Mouse (Mus musculus): ENCODE data around the gene Ahsa1. TPM values are rescaled to one million over a fixed set of nuclear protein-coding genes. Genes with fewer than 3 reads are reported as not detected.

Ahsa1 gene
- polyA plus RNA-seq, 1 experiment from 2014 or later, result 69.7 TPM

DNA sequence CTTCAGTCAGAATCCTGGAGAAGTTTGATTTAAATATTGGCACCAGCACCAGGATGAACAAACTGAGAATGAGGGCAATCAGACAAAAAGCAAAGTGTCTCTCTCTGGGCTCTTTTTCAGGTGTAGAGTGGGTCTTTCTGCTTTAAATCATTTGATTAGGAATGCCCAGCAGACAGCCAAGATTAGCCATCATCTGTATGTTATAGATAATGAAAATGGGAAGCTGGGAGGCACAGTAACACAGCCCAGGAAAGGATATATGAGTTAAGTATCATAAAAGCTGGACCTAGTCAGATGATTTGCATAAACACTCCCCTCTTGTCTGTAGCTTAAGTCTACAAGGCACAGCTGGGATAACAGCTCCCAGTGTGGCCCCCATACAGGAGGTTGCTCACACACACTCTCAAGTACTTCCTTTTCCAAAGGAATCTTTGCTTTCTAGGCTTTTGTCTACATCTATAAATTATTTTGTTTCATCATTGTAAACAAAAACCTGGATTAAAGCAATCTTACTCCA, 35.8 kb upstream of the Ahsa1 start:
- no peaks in the 10 kb centered on the region for H3K9me3 ChIP-seq (ENCODE audit: control insufficient read depth)
- H3K27ac ChIP-seq (ENCODE audit: low read depth, low read length), result no peak overlapping the region
- no peak for ATAC-seq
- H3K36me3 ChIP-seq (ENCODE audit: control insufficient read depth, insufficient read depth), result no peaks in the 10 kb centered on the region
- no peaks in the 10 kb centered on the region for H3K4me1 ChIP-seq (replicated peaks; ENCODE audit: control insufficient read depth, insufficient read depth, low read length)
- H3K9ac ChIP-seq (ENCODE audit: low read depth, low read length), result no peak overlapping the region
- no peak overlapping the region for H3K4me2 ChIP-seq (replicated peaks; ENCODE audit: low read depth)
- H3K27me3 ChIP-seq (replicated peaks; ENCODE audit: control insufficient read depth, insufficient read depth, low read length), result no peaks in the 10 kb centered on the region
- H3K4me3 ChIP-seq (ENCODE audit: low read depth, low read length), result no peak overlapping the region
- TF ChIP-seq CTCF (IDR thresholded peaks at IDR 0.05; ENCODE audit: low read depth), result no peak

DNA sequence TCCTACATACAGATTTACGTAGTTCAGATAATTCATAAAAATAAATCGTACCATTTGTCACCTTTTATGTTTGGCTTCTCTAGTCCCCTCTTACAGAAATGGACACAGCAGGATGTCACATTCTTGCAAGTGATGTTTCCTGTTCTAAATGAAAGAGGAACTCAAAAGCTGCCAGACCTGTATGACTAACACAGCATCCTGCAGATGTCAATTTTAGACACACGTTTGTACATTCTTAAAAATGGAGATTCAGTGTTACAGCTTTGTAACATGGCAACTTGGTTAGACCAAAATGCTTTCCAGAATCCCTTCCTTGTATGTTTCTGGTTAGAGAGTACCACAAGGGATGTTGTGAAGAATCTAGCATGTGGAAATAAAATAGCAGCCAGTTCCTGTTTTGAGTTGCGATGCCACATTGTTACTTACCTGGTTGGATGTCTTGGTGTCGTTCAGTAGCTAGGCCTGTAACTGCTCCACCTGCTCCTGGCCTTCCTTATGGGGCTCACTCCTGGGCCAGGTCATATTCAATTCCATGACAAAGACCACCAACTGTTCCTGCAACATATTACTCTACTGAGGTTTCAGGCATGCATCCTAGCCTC, 29.3 kb upstream of the Ahsa1 start:
- WGBS, result 84% methylated on average over 5 of the region's 5 CpGs
- no peak for TF ChIP-seq CTCF (IDR thresholded peaks at IDR 0.05; ENCODE audit: low read depth)
- no peaks in the 10 kb centered on the region for H3K27me3 ChIP-seq (replicated peaks; ENCODE audit: control insufficient read depth, insufficient read depth, low read length)
- H3K9me3 ChIP-seq (ENCODE audit: control insufficient read depth), result no peaks in the 10 kb centered on the region
- no peaks in the 10 kb centered on the region for H3K4me1 ChIP-seq (replicated peaks; ENCODE audit: control insufficient read depth, insufficient read depth, low read length)
- H3K36me3 ChIP-seq (ENCODE audit: control insufficient read depth, insufficient read depth), result peaks cover 42% of the 10 kb centered on the region
- no peak overlapping the region for H3K4me3 ChIP-seq (ENCODE audit: low read depth, low read length)
- ATAC-seq, result no peak
- no peak overlapping the region for H3K9ac ChIP-seq (ENCODE audit: low read depth, low read length)
- H3K4me2 ChIP-seq (replicated peaks; ENCODE audit: low read depth), result no peak overlapping the region
- H3K27ac ChIP-seq (ENCODE audit: low read depth, low read length), result no peak overlapping the region

DNA sequence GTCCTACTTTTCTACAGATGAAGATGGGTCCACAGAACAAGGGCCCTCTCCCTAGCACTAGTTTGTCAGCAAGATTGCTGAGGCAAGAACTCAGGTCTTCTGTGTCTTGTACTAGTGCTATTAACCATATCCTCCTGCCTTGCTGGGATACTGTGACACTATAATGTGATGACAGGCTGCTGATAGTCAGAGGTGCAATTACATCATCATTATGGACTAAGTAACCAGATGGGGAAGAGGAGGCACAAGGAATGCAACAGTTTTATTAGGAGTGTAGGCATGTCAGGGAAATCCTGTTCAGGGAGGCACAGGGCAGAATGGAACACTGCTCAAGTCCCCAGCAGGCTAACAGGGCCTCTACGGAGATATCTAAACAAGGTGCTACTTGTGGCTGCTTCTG, 27.6 kb upstream of the Ahsa1 start, which contains the start of gene Noxred1:
Gene Noxred1, minus strand, starts transcription at position 101 of the 400 bp plus-strand sequence.
- Histone ChIP-seq H3K4me3 (ENCODE audit: low read depth, low read length) (no peak within 1 kb of the TSS), H3K9me3 (ENCODE audit: control insufficient read depth) (no peaks in the 10 kb centered on the region), H3K27me3 (replicated peaks; ENCODE audit: control insufficient read depth, insufficient read depth, low read length) (no peaks in the 10 kb centered on the region), H3K36me3 (ENCODE audit: control insufficient read depth, insufficient read depth) (peaks cover 54% of the 10 kb centered on the region), H3K9ac (ENCODE audit: low read depth, low read length) (no peak within 1 kb of the TSS), H3K27ac (ENCODE audit: low read depth, low read length) (no peak within 1 kb of the TSS), H3K4me1 (replicated peaks; ENCODE audit: control insufficient read depth, insufficient read depth, low read length) (no peaks in the 10 kb centered on the region), H3K4me2 (replicated peaks; ENCODE audit: low read depth) (no peak within 1 kb of the TSS)
- ATAC-seq, result no peak
- TF ChIP-seq CTCF (IDR thresholded peaks at IDR 0.05; ENCODE audit: low read depth), result no peak
- 100% methylated on average over 1 of the region's 1 CpGs for WGBS

- 79% methylated on average over 6 of the region's 6 CpGs for WGBS
- Histone ChIP-seq H3K27ac (ENCODE audit: low read depth, low read length) (no peak overlapping the region), H3K9ac (ENCODE audit: low read depth, low read length) (no peak overlapping the region), H3K4me2 (replicated peaks; ENCODE audit: low read depth) (no peak overlapping the region), H3K4me3 (ENCODE audit: low read depth, low read length) (no peak overlapping the region), H3K4me1 (replicated peaks; ENCODE audit: control insufficient read depth, insufficient read depth, low read length) (no peaks in the 10 kb centered on the region), H3K9me3 (ENCODE audit: control insufficient read depth) (no peaks in the 10 kb centered on the region), H3K36me3 (ENCODE audit: control insufficient read depth, insufficient read depth) (peaks cover 76% of the 10 kb centered on the region), H3K27me3 (replicated peaks; ENCODE audit: control insufficient read depth, insufficient read depth, low read length) (no peaks in the 10 kb centered on the region)
- no peak for TF ChIP-seq CTCF (IDR thresholded peaks at IDR 0.05; ENCODE audit: low read depth)
- no peak for ATAC-seq
These were observed 16.1 kb upstream of the Ahsa1 start for GRCm38 (mm10) chr12:87250161-87250560.

- Histone ChIP-seq H3K4me1 (replicated peaks; ENCODE audit: control insufficient read depth, insufficient read depth, low read length) (no peaks in the 10 kb centered on the region), H3K4me2 (replicated peaks; ENCODE audit: low read depth) (no peak overlapping the region), H3K27ac (ENCODE audit: low read depth, low read length) (no peak overlapping the region), H3K36me3 (ENCODE audit: control insufficient read depth, insufficient read depth) (peaks cover 84% of the 10 kb centered on the region), H3K27me3 (replicated peaks; ENCODE audit: control insufficient read depth, insufficient read depth, low read length) (no peaks in the 10 kb centered on the region), H3K9ac (ENCODE audit: low read depth, low read length) (no peak overlapping the region), H3K4me3 (ENCODE audit: low read depth, low read length) (no peak overlapping the region), H3K9me3 (ENCODE audit: control insufficient read depth) (no peaks in the 10 kb centered on the region)
- 94% methylated on average over 6 of the region's 6 CpGs for WGBS
- ATAC-seq, result no peak
- no peak for TF ChIP-seq CTCF (IDR thresholded peaks at IDR 0.05; ENCODE audit: low read depth)
These were observed 12.4 kb upstream of the Ahsa1 start for GRCm38 (mm10) chr12:87253878-87254277.

- no peak overlapping the region for H3K27ac ChIP-seq (ENCODE audit: low read depth, low read length)
- H3K4me1 ChIP-seq (replicated peaks; ENCODE audit: control insufficient read depth, insufficient read depth, low read length), result no peaks in the 10 kb centered on the region
- 94% methylated on average over 5 of the region's 5 CpGs for WGBS
- no peak for TF ChIP-seq CTCF (IDR thresholded peaks at IDR 0.05; ENCODE audit: low read depth)
- H3K27me3 ChIP-seq (replicated peaks; ENCODE audit: control insufficient read depth, insufficient read depth, low read length), result no peaks in the 10 kb centered on the region
- ATAC-seq, result no peak
- peaks cover 73% of the 10 kb centered on the region for H3K36me3 ChIP-seq (ENCODE audit: control insufficient read depth, insufficient read depth)
- no peak overlapping the region for H3K4me2 ChIP-seq (replicated peaks; ENCODE audit: low read depth)
- no peak overlapping the region for H3K9ac ChIP-seq (ENCODE audit: low read depth, low read length)
- H3K4me3 ChIP-seq (ENCODE audit: low read depth, low read length), result no peak overlapping the region
- H3K9me3 ChIP-seq (ENCODE audit: control insufficient read depth), result no peaks in the 10 kb centered on the region
These were observed 9.7 kb upstream of the Ahsa1 start for GRCm38 (mm10) chr12:87256629-87257028.

Measured in intestine, postnatal 0 days (tissue).